Mouse (Mus musculus) C2C12 (cell line): ENCODE results near the gene Vapb. TPM values are rescaled to one million over a fixed set of nuclear protein-coding genes. Genes with fewer than 3 reads are reported as not detected.

Experiments
- H3K27me3 ChIP-seq: one replicate; pipeline ENCODE4 v1.6.1; 2011; ENCODE audit not compliant: control insufficient read depth, insufficient read depth, insufficient read length
- H3K36me3 ChIP-seq: one replicate; pipeline ENCODE4 v1.6.1; 2011; ENCODE audit not compliant: control insufficient read depth, insufficient read depth
- H3K4me3 ChIP-seq: one replicate; pipeline ENCODE4 v1.5.1; 2011; ENCODE audit warnings: mild to moderate bottlenecking, control low read depth; ENCODE audit not compliant: poor library complexity, insufficient read depth, severe bottlenecking
- H3K79me2 ChIP-seq: one replicate; pipeline ENCODE4 v1.6.1; 2011; ENCODE audit not compliant: control insufficient read depth, insufficient read depth
- H3K79me3 ChIP-seq: one replicate; pipeline ENCODE4 v1.6.1; 2011; ENCODE audit warnings: low read depth, control low read depth
- H3ac ChIP-seq: one replicate; pipeline ENCODE3; 2011; ENCODE audit warnings: low read depth; ENCODE audit not compliant: control insufficient read depth, insufficient read length
- CEBPB ChIP-seq: IDR thresholded peaks from one replicate; pipeline ENCODE4 v1.6.1; 2011; ENCODE audit warnings: low read depth, mild to moderate bottlenecking, control low read depth, moderate library complexity
- CTCF ChIP-seq: IDR thresholded peaks from one replicate; pipeline ENCODE4 v1.5.1; 2011; ENCODE audit not compliant: control insufficient read depth, insufficient read depth, insufficient read length
- FOSL1 ChIP-seq: IDR thresholded peaks from one replicate; pipeline ENCODE4 v1.8.0; 2011; ENCODE audit warnings: mild to moderate bottlenecking, low read length; ENCODE audit not compliant: poor library complexity, insufficient read depth, severe bottlenecking
- MAX ChIP-seq: IDR thresholded peaks from one replicate; pipeline ENCODE4 v1.6.1; 2011; ENCODE audit warnings: mild to moderate bottlenecking, control low read depth
- MYOD1 ChIP-seq: IDR thresholded peaks from one replicate; pipeline ENCODE4 v1.6.1; 2011; ENCODE audit warnings: low read depth; ENCODE audit not compliant: control insufficient read depth, insufficient read length
- MYOG ChIP-seq: IDR thresholded peaks from one replicate; pipeline ENCODE4 v1.6.1; 2011; ENCODE audit not compliant: control insufficient read depth, insufficient read length; ENCODE audit errors: extremely low read depth
- USF1 ChIP-seq: IDR thresholded peaks from one replicate; pipeline ENCODE4 v1.6.1; 2011; ENCODE audit warnings: low read depth, mild to moderate bottlenecking, control low read depth, moderate library complexity
- polyA plus RNA-seq: library from polyadenylated mRNA; unstranded; fragments of >200 nt; fragmentation: generic; extraction: Trizol; gene quantifications from one replicate; pipeline ENCODE4 v1.2.1, GENCODE M21; 2012; ENCODE audit warnings: missing spikeins

Vapb gene
- polyA plus RNA-seq, 1 experiment, result 37.4 TPM

DNA sequence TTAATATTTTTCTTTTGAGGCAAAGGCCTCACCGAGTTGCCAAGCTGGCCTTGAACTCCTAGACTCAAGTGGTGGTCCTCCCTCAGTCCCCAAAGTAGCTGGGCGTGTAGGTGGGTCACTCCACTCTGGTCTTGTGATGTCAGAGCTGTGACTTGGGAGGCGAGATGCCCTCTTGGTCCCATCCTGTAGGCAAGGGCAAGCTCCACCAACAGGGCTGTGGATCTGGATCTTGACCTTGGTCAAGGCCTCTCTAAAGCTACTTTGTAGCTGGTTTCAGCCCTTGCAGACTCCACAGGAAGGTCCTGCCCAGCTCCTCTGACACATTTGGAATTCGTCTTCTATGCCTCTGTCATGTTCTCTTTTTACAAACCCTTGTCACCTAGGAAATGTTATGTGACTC is 11.5 kb upstream of the Vapb start:
- Histone ChIP-seq H3ac (no peak overlapping the region), H3K27me3 (no peaks in the 10 kb centered on the region), H3K4me3 (no peak overlapping the region), H3K36me3 (no peaks in the 10 kb centered on the region), H3K79me2 (no peaks in the 10 kb centered on the region), H3K79me3 (no peaks in the 10 kb centered on the region)
- TF ChIP-seq MYOG (no peak), CEBPB (no peak), MYOD1 (no peak), USF1 (no peak), MAX (no peak), CTCF (no peak), FOSL1 (no peak)

DNA sequence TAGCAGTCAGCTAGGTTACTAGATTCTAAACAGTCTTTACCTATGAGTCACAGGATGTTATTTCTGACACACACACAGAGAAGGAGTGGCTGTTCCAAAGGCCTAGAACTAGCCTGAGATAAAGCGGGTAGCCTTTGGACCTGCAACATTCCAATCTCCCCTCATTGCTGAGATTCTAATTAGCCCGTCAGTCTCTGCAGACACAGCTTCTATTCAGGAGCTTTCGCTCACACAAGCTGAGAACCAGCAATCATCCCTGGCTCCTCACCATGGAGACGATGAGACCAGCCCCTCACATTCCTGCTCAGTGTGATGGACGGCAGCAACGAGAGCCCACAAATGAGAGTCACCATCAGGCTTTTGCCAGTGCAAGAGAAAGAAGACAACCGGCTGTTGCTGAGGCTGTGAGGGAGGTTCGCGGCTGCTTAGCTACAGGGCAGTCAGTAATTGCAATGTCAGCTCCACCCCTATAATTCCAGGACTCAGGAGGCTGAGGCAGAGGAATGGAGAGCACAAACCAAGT is 6.8 kb upstream of the Vapb start:
- Histone ChIP-seq H3K79me2 (no peaks in the 10 kb centered on the region), H3K27me3 (no peaks in the 10 kb centered on the region), H3K79me3 (no peaks in the 10 kb centered on the region), H3K4me3 (no peak overlapping the region), H3K36me3 (no peaks in the 10 kb centered on the region), H3ac (no peak overlapping the region)
- no peak for TF ChIP-seq MAX
- no peak for TF ChIP-seq CTCF
- TF ChIP-seq FOSL1, result peak; percentile 57
- no peak for TF ChIP-seq MYOG
- peak; percentile 17 for TF ChIP-seq MYOD1
- TF ChIP-seq USF1, result no peak
- TF ChIP-seq CEBPB, result no peak

DNA sequence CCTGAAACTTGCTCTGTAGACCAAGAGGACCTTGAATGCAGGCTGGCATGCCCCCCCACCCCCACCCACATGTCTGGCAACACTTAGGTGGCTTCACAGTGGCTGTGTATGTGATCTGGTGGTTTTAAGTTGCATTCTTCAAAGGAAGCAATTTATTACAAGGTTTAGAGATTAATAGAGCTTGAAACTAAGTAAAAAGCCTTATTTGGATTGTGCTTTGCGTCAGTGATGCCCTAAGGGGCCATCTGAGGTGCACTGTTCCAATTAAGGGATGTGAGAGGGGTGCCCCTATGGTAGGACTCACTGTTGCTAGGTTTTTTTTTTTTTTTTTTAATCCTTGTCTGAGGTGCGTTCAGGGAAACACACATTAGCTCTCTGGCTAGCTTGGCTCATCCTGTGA is 2.9 kb upstream of the Vapb start:
- Histone ChIP-seq H3K79me3 (peaks cover 19% of the 10 kb centered on the region), H3K36me3 (peaks cover 11% of the 10 kb centered on the region), H3ac (no peak overlapping the region), H3K79me2 (peaks cover 20% of the 10 kb centered on the region), H3K4me3 (no peak overlapping the region), H3K27me3 (no peaks in the 10 kb centered on the region)
- TF ChIP-seq MYOG (no peak), MYOD1 (no peak), USF1 (no peak), CTCF (no peak), FOSL1 (no peak), CEBPB (no peak), MAX (no peak)

DNA sequence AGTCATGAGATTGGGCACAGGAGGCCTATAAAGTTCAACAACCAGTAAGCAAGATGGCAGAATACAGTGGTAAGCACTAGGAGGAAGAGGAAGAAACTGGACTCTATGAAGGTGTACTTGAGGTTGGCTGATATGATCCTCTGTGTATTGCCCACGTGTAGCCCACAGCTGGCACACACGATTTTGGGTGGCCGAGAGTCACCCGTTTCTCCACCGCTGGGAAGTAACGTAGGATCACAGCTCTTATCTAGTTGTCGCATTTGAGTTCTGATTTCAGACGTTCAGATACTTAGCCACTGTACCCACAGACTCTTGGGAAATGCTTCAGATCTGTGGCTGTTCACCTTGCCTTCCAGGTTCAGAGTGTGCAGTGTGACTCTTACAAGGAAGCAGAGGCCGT is 921 bp downstream of the Vapb start:
- peak overlapping the region; percentile 96 for H3K4me3 ChIP-seq
- H3ac ChIP-seq, result peak overlapping the region; percentile 87
- H3K36me3 ChIP-seq, result peaks cover 23% of the 10 kb centered on the region
- H3K27me3 ChIP-seq, result no peaks in the 10 kb centered on the region
- TF ChIP-seq MAX (no peak), USF1 (no peak), FOSL1 (no peak), MYOG (no peak), MYOD1 (no peak), CEBPB (no peak), CTCF (no peak)
- peaks cover 56% of the 10 kb centered on the region for H3K79me3 ChIP-seq
- peaks cover 58% of the 10 kb centered on the region for H3K79me2 ChIP-seq

DNA sequence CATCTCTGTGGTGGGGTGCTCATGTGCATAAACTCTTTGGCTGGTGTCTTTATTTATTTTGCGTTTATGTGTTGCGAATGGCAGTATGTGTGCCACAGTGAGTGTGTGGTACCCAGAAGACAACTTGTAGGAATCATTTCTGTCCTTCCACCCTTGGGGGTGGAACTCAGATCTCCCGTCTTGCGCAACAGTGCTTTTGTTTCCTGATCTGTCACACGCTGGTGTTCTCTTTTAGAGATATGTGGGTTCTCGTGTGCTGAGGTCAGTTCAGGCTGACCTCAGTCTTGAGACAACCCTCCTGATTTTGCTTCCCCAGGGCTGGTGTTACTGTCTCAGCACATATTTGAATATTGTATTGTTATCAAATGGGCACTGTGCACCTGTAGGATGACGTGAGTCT is 1.8 kb downstream of the Vapb start:
- no peak overlapping the region for H3K4me3 ChIP-seq
- H3K79me2 ChIP-seq, result peaks cover 67% of the 10 kb centered on the region
- peaks cover 65% of the 10 kb centered on the region for H3K79me3 ChIP-seq
- peaks cover 23% of the 10 kb centered on the region for H3K36me3 ChIP-seq
- no peak overlapping the region for H3ac ChIP-seq
- TF ChIP-seq MAX, result no peak
- TF ChIP-seq MYOD1, result no peak
- peak; percentile 64 for TF ChIP-seq CEBPB
- H3K27me3 ChIP-seq, result no peaks in the 10 kb centered on the region

DNA sequence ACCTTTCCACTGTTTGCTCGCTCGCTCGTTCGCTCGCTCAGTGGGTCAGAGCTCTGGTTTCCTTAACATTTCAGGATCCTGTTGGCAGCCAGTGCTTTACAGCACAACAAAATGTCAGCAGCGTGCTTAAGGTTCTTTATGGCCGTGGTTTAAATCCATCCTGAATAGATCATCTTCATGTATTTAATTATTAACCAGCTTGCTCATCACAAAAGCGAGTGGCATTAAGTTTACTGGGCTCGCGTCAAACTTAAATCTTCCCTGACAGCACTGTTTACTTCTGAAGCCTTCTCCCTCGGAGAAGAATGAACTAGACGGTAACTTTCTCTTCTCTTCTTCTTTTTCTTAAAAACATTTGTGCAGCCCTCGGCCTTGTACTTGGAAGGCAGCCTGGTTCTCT is 4.8 kb downstream of the Vapb start:
- H3K79me3 ChIP-seq, result peaks cover 94% of the 10 kb centered on the region
- no peaks in the 10 kb centered on the region for H3K27me3 ChIP-seq
- peaks cover 97% of the 10 kb centered on the region for H3K79me2 ChIP-seq
- H3K4me3 ChIP-seq, result no peak overlapping the region
- H3ac ChIP-seq, result no peak overlapping the region
- TF ChIP-seq USF1, result no peak
- H3K36me3 ChIP-seq, result peaks cover 23% of the 10 kb centered on the region
